Mouse (Mus musculus): ENCODE measurements around the gene Rhoh. TPM values are rescaled to one million over a fixed set of nuclear protein-coding genes. Genes with fewer than 3 reads are reported as not detected.

The Rhoh gene
- polyA plus RNA-seq, 1 experiment from 2014 or later: 0.46 TPM

DNA sequence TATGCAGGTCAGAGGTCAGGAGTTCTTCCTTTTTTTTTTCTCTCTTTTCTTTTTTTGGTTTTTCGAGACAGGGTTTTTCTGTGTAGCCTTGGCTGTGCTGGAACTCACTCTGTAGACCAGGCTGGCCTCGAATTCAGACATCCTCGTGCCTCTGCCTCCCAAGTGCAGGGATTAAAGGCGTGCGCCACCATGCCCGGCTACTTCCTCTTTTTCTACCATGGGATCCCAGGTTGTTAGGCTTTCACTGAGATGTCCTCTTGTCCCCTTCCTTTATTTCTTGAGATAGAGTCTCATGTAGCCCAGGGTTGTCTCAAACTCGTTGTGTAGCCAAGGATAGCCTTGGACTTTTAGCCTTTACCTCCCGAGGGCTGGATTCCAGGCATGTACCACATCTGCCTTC is 14.5 kb upstream of the Rhoh start:
- Histone ChIP-seq H3K4me1 (replicated peaks) (no peaks in the 10 kb centered on the region; the same call in 1 of the 2 replicates), H3K27ac (no peak overlapping the region; the same call in 1 of the 2 replicates), H3K9ac (replicated peaks) (no peak overlapping the region), H3K27me3 (no peaks in the 10 kb centered on the region), H3K9me3 (no peaks in the 10 kb centered on the region), H3K4me3 (replicated peaks) (no peak overlapping the region), H3K4me2 (no peak overlapping the region), H3K36me3 (no peaks in the 10 kb centered on the region)
- WGBS: 86% methylated on average over 8 of the region's 8 CpGs
- ATAC-seq (ENCODE audit: insufficient number of reproducible peaks, insufficient read depth, low FRiP score, low TSS enrichment, low read depth): no peak

DNA sequence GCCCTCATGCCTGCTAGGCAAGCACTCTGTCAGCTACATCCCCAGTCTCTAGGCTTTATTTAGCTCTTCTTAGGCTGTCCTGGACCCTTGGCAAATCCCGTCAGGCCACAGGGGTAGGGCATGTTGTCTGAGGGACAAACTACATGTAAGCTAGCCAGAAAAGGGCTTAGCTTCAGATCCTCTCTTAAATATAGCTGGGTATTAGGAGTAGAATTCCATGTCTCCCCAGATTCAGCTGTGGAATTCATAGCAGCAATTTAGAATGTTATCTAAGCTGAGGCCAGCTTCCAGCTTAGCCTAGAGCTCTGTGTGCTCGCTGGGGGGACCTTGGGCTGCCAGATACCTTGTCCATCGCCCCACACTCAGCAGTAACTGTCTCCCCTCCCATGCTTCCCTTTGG is 14.1 kb upstream of the Rhoh start:
- Histone ChIP-seq H3K27me3 (no peaks in the 10 kb centered on the region), H3K4me1 (replicated peaks) (no peaks in the 10 kb centered on the region)
- no peak for ATAC-seq (ENCODE audit: insufficient number of reproducible peaks, insufficient read depth, low FRiP score, low TSS enrichment, low read depth)

DNA sequence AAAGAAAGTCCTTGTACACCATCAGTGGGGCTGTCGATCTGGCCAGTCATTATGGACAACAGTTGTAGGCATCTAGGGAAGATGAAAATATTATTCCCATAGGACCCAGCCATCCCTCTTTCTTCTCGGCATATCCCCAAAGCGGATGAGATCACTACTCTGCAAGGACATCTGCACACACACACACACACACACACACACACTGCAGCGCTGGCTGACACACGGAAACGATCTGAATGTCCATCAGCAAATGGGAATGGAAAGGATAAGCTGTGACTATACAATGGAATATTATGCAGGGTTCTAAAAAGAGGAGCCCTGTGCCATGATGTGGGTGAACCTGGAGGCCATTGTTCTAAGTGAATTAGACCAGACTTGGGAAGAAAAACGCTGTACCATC is 13.4 kb upstream of the Rhoh start:
- Histone ChIP-seq H3K9ac (replicated peaks) (no peak overlapping the region), H3K27me3 (no peaks in the 10 kb centered on the region), H3K9me3 (no peaks in the 10 kb centered on the region), H3K27ac (no peak overlapping the region), H3K4me1 (replicated peaks) (no peaks in the 10 kb centered on the region), H3K4me3 (replicated peaks) (no peak overlapping the region), H3K4me2 (no peak overlapping the region), H3K36me3 (no peaks in the 10 kb centered on the region)
- WGBS: 90% methylated on average over 7 of the region's 7 CpGs
- no peak for ATAC-seq (ENCODE audit: insufficient number of reproducible peaks, insufficient read depth, low FRiP score, low TSS enrichment, low read depth)

More for the DNA sequence above, 14.1 kb upstream of the Rhoh start:
- H3K4me3 ChIP-seq (replicated peaks): no peak overlapping the region
- no peaks in the 10 kb centered on the region for H3K36me3 ChIP-seq
- H3K4me2 ChIP-seq: no peak overlapping the region
- no peak overlapping the region; the same call in 1 of the 2 replicates for H3K27ac ChIP-seq
- no peaks in the 10 kb centered on the region for H3K9me3 ChIP-seq
- no peak overlapping the region for H3K9ac ChIP-seq (replicated peaks)
- 81% methylated on average over 3 of the region's 3 CpGs for WGBS

DNA sequence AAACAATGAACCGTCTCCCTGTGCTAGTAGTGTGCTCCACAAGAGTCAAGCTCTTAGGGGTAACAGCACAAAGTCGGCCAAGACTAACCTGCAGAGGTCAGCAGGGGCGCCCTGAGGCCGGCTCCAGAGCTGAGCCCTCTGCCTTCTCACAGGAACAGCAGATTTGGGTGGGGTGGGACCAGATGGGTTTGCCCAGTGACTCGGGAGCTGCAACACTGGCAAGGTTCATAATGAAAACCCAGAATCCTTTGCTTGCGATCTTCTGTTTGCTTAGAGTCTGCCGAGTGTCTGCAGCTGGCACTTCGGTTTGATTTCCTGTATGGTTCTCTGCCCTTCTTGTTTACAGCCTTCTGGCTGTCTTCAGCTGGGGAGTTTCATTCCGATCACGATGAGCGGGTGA is 10.2 kb upstream of the Rhoh start:
- H3K4me2 ChIP-seq: no peak overlapping the region
- no peaks in the 10 kb centered on the region for H3K36me3 ChIP-seq
- H3K9ac ChIP-seq (replicated peaks): no peak overlapping the region
- H3K27ac ChIP-seq: no peak overlapping the region
- no peak for ATAC-seq (ENCODE audit: insufficient number of reproducible peaks, insufficient read depth, low FRiP score, low TSS enrichment, low read depth)
- H3K4me3 ChIP-seq (replicated peaks): no peak overlapping the region
- WGBS: 59% methylated on average over 11 of the region's 11 CpGs
- no peaks in the 10 kb centered on the region for H3K9me3 ChIP-seq
- no peaks in the 10 kb centered on the region; the same call in 1 of the 2 replicates for H3K4me1 ChIP-seq (replicated peaks)
- no peaks in the 10 kb centered on the region for H3K27me3 ChIP-seq

DNA sequence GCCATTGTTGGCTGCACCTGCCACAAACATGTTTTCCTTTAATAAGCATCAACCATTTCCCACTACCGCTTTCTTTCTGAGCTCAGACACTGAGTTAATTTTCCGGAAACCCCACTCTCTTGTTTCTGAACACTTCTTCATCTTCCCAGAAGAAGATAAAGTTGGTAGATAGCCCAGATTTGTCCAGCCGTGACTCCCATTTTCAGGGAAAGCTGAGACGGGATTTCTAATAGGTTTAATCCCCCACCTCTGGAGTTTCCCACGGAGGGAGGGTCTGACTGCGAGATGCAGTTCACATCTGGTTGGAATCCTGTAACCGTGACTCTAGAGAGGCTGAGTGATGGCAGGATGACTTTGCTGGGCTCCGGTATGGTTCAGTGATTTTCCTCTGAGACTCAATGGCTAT is 6.2 kb upstream of the Rhoh start:
- H3K9ac ChIP-seq (replicated peaks): no peak overlapping the region
- WGBS: 49% methylated on average over 8 of the region's 8 CpGs

DNA sequence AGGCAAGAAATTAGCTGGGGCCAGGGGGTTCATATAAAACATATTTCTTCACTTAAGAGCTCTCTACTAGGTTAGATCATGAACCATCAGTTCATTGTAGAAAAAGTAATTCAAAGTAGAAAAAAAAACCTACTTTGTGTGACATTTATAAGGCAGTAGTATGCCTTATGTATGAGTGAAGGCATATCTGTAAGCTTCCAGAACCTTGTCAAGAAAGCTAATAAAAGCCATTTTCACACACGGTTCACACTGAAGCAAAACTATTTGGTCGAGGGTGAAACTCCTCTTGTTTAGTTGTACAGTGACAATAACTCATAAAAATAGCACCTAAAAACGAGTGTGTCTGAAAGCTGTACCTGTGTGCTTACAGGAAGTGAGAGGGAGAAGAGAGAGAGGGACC is 5.4 kb upstream of the Rhoh start:
- Histone ChIP-seq H3K4me3 (replicated peaks) (no peak overlapping the region), H3K9ac (replicated peaks) (no peak overlapping the region), H3K9me3 (no peaks in the 10 kb centered on the region), H3K36me3 (no peaks in the 10 kb centered on the region), H3K27me3 (no peaks in the 10 kb centered on the region), H3K27ac (no peak overlapping the region), H3K4me2 (no peak overlapping the region), H3K4me1 (replicated peaks) (peaks cover 7% of the 10 kb centered on the region; the same call in 1 of the 2 replicates)
- ATAC-seq (ENCODE audit: insufficient number of reproducible peaks, insufficient read depth, low FRiP score, low TSS enrichment, low read depth): no peak
- WGBS: 51% methylated on average over 3 of the region's 3 CpGs

More for the DNA sequence above, 6.2 kb upstream of the Rhoh start:
- Histone ChIP-seq H3K36me3 (no peaks in the 10 kb centered on the region), H3K27me3 (no peaks in the 10 kb centered on the region), H3K4me1 (replicated peaks) (peaks cover 7% of the 10 kb centered on the region; the same call in 1 of the 2 replicates), H3K27ac (no peak overlapping the region), H3K9me3 (no peaks in the 10 kb centered on the region), H3K4me3 (replicated peaks) (no peak overlapping the region), H3K4me2 (no peak overlapping the region)
- no peak for ATAC-seq (ENCODE audit: insufficient number of reproducible peaks, insufficient read depth, low FRiP score, low TSS enrichment, low read depth)

DNA sequence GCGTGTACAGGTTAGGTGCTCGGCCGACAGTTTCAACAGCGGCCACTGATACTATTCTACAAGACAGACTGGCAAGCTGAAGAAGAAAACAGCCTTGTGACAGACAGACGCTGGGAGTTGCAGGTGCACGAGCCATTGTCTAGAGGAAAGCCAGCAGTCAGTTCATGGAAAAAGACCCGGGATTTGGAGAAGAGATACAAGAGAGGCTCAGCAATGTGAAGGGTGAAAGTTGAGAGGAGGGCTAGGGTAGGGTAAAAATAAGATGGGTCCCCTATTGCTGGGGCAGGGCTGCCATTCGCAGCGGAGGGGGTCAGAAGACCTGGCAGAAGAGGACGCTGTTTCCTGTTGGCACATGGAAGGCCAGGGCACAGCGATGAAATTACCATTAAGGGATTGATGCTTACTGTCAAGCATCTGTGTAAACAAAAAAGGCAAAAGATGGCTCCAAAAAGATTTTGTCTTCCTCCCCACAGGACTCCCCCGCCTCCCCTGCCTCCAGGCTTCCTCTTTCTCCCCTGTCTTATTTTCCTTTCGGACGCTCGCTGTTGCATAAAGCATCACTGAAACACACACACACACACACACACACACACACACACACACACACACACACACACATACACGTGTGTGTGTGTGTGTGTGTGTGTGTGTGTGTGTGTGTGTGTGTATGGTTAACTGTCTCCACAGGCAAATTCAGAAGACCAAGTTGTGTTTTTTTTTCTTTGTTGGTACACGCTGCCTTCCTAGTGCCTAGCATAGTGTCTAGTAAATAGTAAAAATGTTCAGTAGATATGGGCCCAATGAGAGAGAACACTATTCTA is 4.2 kb upstream of the Rhoh start:
- Histone ChIP-seq H3K4me3 (replicated peaks) (no peak overlapping the region), H3K27ac (no peak overlapping the region), H3K9ac (replicated peaks) (no peak overlapping the region), H3K36me3 (no peaks in the 10 kb centered on the region), H3K4me2 (no peak overlapping the region), H3K27me3 (no peaks in the 10 kb centered on the region), H3K4me1 (replicated peaks) (peaks cover 7% of the 10 kb centered on the region; the same call in 1 of the 2 replicates), H3K9me3 (no peaks in the 10 kb centered on the region)
- no peak for ATAC-seq (ENCODE audit: insufficient number of reproducible peaks, insufficient read depth, low FRiP score, low TSS enrichment, low read depth)
- 88% methylated on average over 15 of the region's 17 CpGs for WGBS

DNA sequence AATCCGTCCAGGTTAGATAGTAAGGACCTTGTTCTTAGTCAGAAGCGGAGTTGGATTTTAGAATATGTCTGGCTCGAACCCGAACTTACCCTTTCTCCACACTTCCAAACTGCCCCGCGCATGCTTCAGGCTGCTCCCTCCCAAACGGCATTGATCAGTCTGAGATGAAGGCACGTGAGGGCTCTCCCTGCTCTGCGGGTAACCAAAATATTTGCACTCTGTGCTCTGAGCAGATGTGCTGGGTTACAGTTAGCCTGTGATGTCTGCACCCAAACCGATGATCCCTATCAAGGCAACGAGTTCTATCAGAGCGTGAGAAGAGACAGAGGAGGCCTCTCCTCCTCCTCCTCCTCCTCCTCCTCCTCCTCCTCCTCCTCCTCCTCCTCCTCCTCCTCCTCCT is 3.1 kb upstream of the Rhoh start:
- no peak overlapping the region for H3K4me3 ChIP-seq (replicated peaks)
- no peak for ATAC-seq (ENCODE audit: insufficient number of reproducible peaks, insufficient read depth, low FRiP score, low TSS enrichment, low read depth)

DNA sequence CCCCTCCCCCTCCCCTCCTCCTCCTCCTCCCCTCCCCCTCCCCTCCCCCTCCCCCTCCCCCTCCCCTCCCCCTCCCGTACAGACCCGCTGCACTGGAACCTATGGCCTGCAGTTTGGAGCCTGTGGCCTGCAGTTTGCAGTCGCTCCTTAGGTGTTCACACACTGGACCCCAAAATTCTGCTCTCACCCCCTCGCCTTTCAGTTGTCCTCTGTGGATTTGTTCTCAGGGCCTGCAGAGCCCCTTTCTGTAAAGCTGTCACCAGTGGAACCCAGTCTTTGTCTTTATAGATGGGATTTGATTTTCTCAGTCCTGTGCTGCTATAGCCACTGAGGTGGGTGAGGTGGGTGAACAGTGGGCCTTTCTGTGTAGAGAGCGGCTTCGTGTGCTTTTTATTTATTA is 2.7 kb upstream of the Rhoh start:
- Histone ChIP-seq H3K4me3 (replicated peaks) (no peak overlapping the region), H3K27me3 (no peaks in the 10 kb centered on the region), H3K4me1 (replicated peaks) (peaks cover 7% of the 10 kb centered on the region; the same call in 1 of the 2 replicates), H3K4me2 (no peak overlapping the region), H3K9me3 (no peaks in the 10 kb centered on the region), H3K9ac (replicated peaks) (no peak overlapping the region), H3K36me3 (no peaks in the 10 kb centered on the region), H3K27ac (peak overlapping the region; percentile 41)
- ATAC-seq (ENCODE audit: insufficient number of reproducible peaks, insufficient read depth, low FRiP score, low TSS enrichment, low read depth): 0 out of 2 replicates have a peak, but pooled peaks have one; percentile 35
- 85% methylated on average over 4 of the region's 6 CpGs for WGBS

More for the DNA sequence above, 3.1 kb upstream of the Rhoh start:
- no peak overlapping the region for H3K9ac ChIP-seq (replicated peaks)
- H3K4me1 ChIP-seq (replicated peaks): peaks cover 7% of the 10 kb centered on the region; the same call in 1 of the 2 replicates
- H3K4me2 ChIP-seq: no peak overlapping the region
- no peaks in the 10 kb centered on the region for H3K36me3 ChIP-seq
- no peaks in the 10 kb centered on the region for H3K9me3 ChIP-seq
- H3K27ac ChIP-seq: no peak overlapping the region
- WGBS: 83% methylated on average over 12 of the region's 12 CpGs
- no peaks in the 10 kb centered on the region for H3K27me3 ChIP-seq

DNA sequence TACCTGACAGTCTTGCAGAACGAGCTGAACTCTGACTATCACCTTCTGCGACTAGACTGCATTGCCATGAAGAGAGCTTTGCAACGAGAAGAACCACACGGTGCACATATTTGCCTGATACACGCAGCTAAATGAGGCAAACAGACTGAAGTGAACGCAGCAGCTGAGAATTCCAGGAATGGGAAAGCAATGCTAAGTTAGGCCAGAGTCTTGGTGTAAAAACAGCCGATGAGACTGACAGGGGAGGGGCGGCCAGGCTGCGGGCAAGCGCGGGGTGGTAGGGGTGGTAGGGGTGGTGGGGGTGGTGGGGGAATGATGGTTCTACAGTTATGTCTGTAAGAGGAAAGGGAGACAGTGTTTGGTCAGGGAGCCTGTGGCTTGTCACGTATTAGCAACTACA is 2.1 kb upstream of the Rhoh start:
- 0 out of 2 replicates have a peak, but pooled peaks have one; percentile 58 for ATAC-seq (ENCODE audit: insufficient number of reproducible peaks, insufficient read depth, low FRiP score, low TSS enrichment, low read depth)

DNA sequence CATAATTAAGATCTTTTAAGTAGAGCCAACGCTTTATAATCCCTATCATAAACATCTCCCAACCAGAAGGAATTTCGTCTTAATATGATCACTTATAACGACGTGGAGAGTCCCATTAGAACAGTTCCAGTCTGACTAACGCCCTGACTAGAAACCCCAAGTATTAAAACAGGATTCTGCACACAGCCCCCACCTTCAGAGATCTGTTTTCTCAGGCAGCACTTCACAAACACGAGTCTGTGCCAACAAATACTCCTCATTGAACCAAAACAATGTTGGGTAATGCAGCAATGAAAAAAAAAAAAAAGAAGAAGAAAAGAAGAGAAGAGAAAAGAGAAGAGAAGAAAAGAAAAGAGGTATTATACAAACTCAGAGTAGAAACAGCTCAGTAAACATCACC is 1.6 kb upstream of the Rhoh start:
- H3K27me3 ChIP-seq: no peaks in the 10 kb centered on the region
- H3K4me1 ChIP-seq (replicated peaks): peaks cover 7% of the 10 kb centered on the region; the same call in 1 of the 2 replicates
- 51% methylated on average over 6 of the region's 6 CpGs for WGBS
- 0 out of 2 replicates have a peak overlapping the region, but pooled peaks have one; percentile 29 for H3K27ac ChIP-seq
- no peak overlapping the region for H3K4me3 ChIP-seq (replicated peaks)
- H3K4me2 ChIP-seq: no peak overlapping the region
- ATAC-seq (ENCODE audit: insufficient number of reproducible peaks, insufficient read depth, low FRiP score, low TSS enrichment, low read depth): no peak
- no peaks in the 10 kb centered on the region for H3K9me3 ChIP-seq
- no peak overlapping the region for H3K9ac ChIP-seq (replicated peaks)
- H3K36me3 ChIP-seq: no peaks in the 10 kb centered on the region

More for the DNA sequence above, 2.1 kb upstream of the Rhoh start:
- Histone ChIP-seq H3K27me3 (no peaks in the 10 kb centered on the region), H3K4me1 (replicated peaks) (peaks cover 7% of the 10 kb centered on the region; the same call in 1 of the 2 replicates), H3K27ac (peak overlapping the region; percentile 41), H3K4me3 (replicated peaks) (no peak overlapping the region), H3K4me2 (no peak overlapping the region), H3K9ac (replicated peaks) (no peak overlapping the region), H3K36me3 (no peaks in the 10 kb centered on the region), H3K9me3 (no peaks in the 10 kb centered on the region)
- 59% methylated on average over 12 of the region's 12 CpGs for WGBS

All from limb, embryonic 12.5 days (tissue).